Mouse (Mus musculus): ENCODE results near the gene Zscan22.
A peak's percentile ranks its signal among the peaks of the same experiment; 100 is the strongest.
"Not testable (repeated sequence)": the region's sequence is repeated elsewhere in the genome, so short reads cannot be mapped to it uniquely, and the experiment has no call there.

The Zscan22 gene

GRCm38 (mm10) chr7:12897655-12898410, at the start of gene Zscan22:
Zscan22 (plus strand) TSS chr7:12897815.
- DNase-seq, result peak; percentile 79

DNA sequence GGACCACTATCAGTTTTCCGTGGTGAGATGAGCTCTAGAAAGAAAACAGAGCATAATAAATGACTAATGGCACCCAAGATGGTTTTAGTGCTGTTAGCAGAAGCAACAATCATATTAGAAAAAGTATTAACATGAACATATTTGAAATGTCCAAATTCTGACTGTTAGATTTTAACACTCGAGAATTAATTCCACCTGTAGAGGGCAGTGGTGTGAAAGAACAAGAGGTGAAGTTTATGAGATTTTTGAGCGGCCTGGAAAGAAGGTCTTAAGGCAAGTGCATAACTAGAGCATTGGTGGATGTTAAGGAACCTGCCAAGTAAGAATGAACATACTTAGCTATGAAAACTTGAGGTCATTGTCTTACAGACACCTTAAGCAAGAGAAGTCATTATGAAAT, 23.3 kb upstream of the Zscan22 start:
- DNase-seq, result no peak

- no peak for DNase-seq
Measured at GRCm38 (mm10) chr7:12880036-12880435, 17.6 kb upstream of the Zscan22 start.

- DNase-seq, result not testable (repeated sequence)
Measured at GRCm38 (mm10) chr7:12880497-12880896, 17.1 kb upstream of the Zscan22 start.

GRCm38 (mm10) chr7:12880911-12881660, 16.5 kb upstream of the Zscan22 start, which contains the start of gene Zfp128:
Zfp128 (plus strand) TSS chr7:12881177.
- peak; percentile 90 for DNase-seq

GRCm38 (mm10) chr7:12886563-12887266, 10.9 kb upstream of the Zscan22 start:
- no peak for DNase-seq

DNA sequence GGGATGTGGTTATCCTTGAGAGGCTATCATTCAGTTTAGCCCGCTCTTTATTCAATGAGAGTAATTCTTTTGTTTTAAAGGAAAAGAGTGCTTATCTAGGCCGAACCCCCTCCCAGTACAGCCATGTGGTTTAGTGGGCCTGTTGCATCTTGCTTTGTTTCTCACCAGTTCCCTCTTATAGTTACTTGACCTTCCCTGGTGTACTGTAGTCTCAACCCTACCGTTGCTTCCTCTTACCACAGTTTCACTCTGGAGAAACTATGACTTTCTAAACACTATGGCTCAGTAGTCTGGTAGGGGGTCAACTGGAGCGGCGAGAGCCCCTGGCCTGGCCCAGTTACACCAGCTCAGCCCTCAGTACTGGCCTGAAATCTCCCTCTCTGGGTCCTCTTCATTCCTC, 10.0 kb upstream of the Zscan22 start:
- DNase-seq, result no peak

GRCm38 (mm10) chr7:12890928-12891327, 6.7 kb upstream of the Zscan22 start:
- DNase-seq, result no peak

GRCm38 (mm10) chr7:12891334-12891733, 6.3 kb upstream of the Zscan22 start:
- DNase-seq, result no peak

- no peak for DNase-seq
Measured at GRCm38 (mm10) chr7:12901517-12901916, 3.9 kb downstream of the Zscan22 start.

GRCm38 (mm10) chr7:12903623-12904022, 6.0 kb downstream of the Zscan22 start:
- DNase-seq, result peak; percentile 39

- no peak for DNase-seq
Measured at GRCm38 (mm10) chr7:12905146-12905545, 7.5 kb downstream of the Zscan22 start.

- peak; percentile 91 for DNase-seq
Measured at GRCm38 (mm10) chr7:12909498-12909962, 11.9 kb downstream of the Zscan22 start.

DNA sequence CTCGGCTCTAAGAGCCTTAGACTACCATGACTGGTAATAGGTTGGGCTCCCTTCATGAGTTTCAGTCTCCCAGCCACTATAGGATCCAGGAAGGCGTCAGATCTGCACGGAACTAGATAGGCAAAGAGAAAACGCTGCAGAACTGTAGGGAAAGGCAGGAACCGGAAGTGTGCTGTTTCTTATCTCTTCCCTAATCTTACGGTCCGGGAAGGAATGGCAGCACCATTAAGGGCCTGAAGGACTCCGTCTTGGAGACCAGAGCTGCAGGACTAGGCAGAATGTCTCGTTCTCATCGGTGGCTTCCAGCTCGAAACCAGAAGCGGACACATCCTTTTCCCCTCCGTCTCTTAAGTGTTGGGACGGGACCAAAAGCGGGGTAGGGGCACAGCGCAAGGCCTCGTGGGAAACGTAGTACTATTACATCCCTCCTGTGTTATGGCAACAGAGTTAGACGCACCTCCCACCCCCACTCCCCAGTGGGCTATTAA, 12.6 kb downstream of the Zscan22 start:
- peak; percentile 73 for DNase-seq

GRCm38 (mm10) chr7:12913556-12913955, 15.9 kb downstream of the Zscan22 start:
- DNase-seq, result peak; percentile 9

DNA sequence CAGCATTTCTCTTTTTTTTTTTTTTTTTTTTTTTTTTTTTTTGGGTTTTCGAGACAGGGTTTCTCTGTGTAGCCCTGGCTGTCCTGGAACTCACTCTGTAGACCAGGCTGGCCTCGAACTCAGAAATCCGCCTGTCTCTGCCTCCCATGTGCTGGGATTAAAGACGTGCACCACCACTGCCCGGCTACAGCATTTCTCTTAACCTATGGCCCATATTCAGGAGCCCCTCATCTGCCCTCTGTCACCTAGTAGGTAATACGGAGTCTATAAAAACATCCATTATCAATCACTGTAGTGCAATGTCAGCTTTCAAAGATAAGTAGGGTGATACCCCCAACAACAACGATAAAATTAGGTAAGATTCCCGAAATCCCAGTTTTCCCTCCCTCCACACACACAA, 22.9 kb downstream of the Zscan22 start:
- not testable (repeated sequence) for DNase-seq

DNA sequence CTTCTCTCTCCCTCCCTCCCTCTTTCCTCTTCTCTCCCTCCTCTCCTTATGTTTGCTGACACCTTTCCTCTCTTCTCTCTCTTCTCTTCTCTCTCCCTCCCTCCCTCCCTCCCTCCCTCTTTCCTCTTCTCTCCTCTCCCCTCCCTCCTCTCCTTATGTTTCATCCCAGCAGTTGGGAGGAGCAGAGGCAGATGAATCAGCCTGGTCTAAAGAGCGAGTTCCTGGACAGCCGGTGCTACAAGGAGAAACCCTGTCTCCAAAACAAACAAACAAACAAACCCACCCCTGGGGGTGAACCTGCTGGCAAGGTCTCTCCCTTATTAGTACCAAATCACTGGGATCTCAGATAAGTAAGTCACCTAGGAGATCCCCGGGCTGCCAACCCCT, 23.7 kb downstream of the Zscan22 start:
- no peak for DNase-seq

DNA sequence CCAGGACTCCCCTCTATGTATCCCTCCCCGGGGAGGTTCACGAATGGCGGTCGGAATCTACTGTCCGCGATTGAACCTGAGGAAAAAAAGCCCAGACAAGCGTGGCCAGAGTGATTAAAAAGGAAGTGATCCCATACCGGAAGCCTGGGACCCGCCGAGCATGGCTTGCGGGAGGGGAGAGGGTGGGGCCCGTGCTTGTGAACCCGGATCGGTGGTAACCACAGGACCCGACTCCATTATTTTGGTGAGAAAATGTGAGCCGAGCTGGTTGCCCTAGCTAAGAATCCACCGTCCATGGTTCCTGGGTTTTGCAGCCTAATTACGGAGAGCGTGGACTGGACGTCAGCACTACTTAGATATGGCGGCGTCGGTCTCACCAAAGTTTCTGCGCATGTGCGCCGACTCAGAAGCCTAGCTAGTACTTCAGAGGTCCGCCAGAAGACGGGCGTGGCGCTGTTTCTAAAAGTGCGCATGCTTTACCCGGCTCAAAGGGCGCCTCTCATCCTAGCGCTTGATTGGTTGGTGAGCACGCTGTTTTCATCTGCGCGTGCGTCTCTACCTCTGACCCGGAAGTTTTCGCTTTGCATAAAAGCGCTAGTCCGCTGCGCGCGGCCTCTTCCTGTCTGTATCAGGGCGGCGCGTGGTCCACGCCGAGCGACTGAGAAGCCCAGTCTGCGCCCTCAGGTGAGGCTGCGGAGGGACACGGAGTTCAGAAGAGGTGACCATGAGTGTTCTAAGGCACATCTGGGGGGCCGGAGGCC, 24.3 kb downstream of the Zscan22 start, which contains the start of gene Rps5:
Rps5 (plus strand) TSS at position 586 of the 761 bp plus-strand sequence.
- DNase-seq, result peak; percentile 98

DNA sequence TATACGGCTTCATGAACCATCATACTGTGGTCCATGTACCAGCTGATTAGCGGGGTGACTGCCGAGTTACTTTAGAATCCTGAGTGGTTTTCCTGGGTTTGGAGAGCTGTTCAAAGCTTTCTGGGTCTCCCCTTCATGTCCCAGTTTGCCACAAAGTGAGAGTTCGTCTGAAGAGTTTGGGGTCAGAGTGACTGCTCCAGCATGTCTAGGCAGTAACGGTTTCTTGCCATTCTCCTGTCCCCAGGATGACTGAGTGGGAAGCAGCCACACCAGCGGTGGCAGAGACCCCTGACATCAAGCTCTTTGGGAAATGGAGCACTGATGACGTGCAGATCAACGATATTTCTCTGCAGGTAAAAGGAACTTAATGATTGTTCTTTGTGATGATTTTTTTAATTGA, 25.1 kb downstream of the Zscan22 start:
- DNase-seq, result no peak

- no peak for DNase-seq
Measured at GRCm38 (mm10) chr7:12926316-12926715, 28.7 kb downstream of the Zscan22 start.

GRCm38 (mm10) chr7:12927191-12927680, 29.6 kb downstream of the Zscan22 start, which contains the start of gene Rnf225:
Rnf225 (plus strand) TSS chr7:12927416.
- no peak for DNase-seq
